Mouse (Mus musculus) kidney, adult 8-10 months (tissue): ENCODE results near the gene Ano2.
A peak's percentile ranks its signal among the peaks of the same experiment; 100 is the strongest.

Source experiments
- DNase-seq, 2 experiments: peaks; one replicate each; pipeline ENCODE4 v3.0.0; 2022

Ano2 gene

GRCm38 (mm10) chr6:125747322-125747930 lies 57.2 kb downstream of the Ano2 start:
- DNase-seq = no peak

- no peak for DNase-seq
These were observed 58.4 kb downstream of the Ano2 start for GRCm38 (mm10) chr6:125748646-125749045.

DNA sequence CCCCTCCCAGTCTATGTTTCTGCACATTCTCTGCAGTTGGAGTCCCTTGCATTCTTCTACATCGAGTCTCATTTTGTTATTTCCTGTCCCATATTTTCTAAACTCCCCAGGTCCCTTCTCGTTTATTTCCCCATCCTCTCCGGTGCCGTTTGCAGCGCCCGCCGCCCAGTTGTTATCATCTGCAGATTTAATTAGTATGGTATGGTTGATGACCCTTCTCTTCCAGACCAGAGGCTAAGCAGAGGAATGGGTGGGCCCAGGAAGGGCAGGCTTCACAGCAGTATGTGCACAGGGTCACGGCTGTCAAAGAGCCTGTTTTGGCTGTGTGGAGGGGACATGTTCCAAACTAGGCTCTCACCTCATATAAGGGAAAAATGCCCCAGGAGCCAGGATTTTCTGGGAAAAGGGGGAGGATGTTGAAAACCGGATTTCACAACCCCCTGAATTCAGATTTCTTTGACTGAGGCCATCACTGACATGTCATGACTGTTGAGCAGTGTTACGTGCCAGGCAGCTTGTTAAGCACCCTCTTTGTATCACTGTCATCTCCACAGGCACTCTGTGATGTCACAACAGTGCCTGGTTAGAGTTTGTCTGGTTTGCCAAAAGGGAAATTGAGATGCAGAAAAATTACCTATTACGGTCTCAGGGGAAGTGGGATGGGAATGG lies 72.8 kb downstream of the Ano2 start:
- DNase-seq = no peak

GRCm38 (mm10) chr6:125773256-125773655 lies 83.0 kb downstream of the Ano2 start:
- DNase-seq = peak in 1 of 2 experiments; percentile 12

- DNase-seq = no peak
These were observed 86.1 kb downstream of the Ano2 start for GRCm38 (mm10) chr6:125776291-125776690.

- DNase-seq = no peak
These were observed 112.7 kb downstream of the Ano2 start for GRCm38 (mm10) chr6:125802954-125803353.

DNA sequence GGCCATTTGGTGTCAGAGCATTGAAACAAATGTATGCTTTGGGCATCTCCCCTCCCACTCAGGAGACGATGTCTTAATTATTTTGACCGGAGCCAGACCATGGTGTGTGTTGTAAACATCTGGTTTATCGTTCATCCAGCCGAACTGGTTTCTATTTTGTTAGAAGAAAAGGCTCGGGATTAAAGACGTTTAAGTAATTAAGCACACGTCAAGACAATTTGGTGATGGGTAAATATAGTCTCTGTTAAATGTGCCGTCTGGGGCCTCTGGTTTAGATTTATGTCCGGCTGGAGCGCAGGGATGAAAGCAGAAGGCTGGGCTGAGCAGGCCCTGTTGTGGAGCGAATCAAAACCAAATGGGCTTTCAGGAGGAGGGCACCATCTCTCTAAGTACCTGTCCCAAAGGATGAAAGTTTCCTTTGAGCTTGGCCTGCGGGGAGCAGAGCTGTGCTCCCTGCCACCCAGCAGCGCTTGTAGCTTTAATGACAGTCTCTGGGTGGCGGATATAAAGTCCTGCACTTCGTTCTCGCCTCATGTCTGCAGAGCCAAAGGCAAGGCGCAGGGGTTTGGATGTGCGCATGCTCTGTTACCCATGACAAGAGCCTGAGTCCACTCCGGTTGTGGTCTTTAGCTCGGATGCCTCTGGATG lies 113.3 kb downstream of the Ano2 start:
- no peak for DNase-seq

- no peak for DNase-seq
These were observed 118.9 kb downstream of the Ano2 start for GRCm38 (mm10) chr6:125808996-125809649.

DNA sequence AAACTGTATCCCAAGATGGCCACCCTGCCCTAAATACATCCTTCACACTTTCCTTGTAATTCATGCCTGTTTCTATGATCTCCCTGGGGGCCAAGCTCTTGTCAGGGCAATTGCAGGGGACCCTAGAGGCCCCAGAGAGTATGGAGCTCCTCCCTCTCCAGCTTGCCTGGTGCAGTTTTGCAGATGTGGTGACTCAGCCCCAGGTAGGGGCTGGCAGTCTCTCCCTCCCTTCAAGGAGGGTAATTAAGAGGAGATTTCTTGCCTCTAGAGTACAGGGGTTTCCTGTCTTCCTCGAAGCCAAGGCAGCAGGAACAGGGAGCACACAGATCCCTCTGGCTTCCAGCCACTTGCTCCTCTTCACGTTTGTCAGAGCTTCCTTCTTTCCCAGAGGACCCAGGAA lies 121.2 kb downstream of the Ano2 start:
- no peak for DNase-seq

- DNase-seq = peak; percentile 8 to 28
These were observed 147.9 kb downstream of the Ano2 start for GRCm38 (mm10) chr6:125838121-125838520.

DNA sequence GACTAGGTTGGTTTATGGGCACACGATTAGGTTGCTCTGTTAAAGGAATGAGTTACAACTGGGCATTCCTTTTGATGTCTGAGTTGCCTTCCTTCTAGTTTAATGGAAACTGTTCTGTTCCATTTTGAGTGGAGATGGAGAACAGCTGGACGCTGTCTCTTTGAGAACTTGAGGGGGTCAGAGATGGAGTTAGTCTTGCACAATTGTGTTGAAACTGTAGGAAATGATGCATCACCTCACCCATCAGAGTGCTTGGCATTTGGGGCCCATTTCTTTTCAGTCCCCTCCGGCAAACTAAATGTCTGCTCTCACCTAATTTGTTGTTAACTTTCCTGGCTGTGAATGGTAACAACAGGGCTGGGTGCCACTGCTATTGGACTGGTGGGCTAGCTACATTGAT lies 151.1 kb downstream of the Ano2 start:
- no peak for DNase-seq

- no peak for DNase-seq
These were observed 161.0 kb downstream of the Ano2 start for GRCm38 (mm10) chr6:125851196-125851595.

- DNase-seq = no peak
These were observed 168.1 kb downstream of the Ano2 start for GRCm38 (mm10) chr6:125858294-125858693.

DNA sequence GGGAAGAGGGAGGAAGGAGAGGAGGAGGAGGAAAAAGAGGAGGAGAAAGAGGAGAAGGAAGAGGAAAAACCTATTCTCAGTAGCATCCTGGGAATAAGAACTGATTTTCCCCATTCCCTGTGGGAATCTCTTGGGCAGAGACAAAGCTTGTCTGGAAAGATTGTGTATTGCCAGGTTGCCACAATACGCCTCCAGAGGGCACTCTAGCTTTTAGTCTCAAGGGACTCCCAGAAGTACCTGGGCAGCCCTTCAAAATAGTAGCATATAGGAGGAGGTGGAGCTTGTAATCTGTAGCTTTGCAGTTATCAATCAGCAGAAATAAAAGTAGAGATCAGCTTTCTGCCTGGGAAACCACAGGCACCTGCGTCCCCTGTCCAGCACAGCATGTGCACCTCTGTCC lies 178.3 kb downstream of the Ano2 start:
- DNase-seq = peak; percentile 12 to 45

GRCm38 (mm10) chr6:125871482-125871881 lies 181.3 kb downstream of the Ano2 start:
- no peak for DNase-seq

DNA sequence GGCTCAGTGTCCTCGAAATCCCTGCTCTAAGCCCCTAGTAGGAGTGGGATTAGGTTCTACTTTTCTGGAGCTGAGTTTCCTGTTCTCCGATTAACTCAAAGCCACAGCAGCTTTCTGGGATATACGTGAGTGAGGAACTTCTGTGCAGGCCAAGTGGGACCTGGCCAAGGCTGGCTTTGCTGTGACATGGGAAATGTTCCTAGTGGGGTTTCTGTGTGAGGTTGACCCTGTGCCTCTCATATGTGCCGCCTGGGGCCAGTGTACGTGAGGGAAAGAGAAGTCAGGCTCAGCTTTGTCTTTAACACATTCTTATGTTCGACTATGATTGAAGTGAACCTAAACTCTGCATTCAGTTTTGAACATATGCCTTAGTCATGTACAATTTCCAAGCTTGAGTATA lies 184.5 kb downstream of the Ano2 start:
- no peak for DNase-seq

DNA sequence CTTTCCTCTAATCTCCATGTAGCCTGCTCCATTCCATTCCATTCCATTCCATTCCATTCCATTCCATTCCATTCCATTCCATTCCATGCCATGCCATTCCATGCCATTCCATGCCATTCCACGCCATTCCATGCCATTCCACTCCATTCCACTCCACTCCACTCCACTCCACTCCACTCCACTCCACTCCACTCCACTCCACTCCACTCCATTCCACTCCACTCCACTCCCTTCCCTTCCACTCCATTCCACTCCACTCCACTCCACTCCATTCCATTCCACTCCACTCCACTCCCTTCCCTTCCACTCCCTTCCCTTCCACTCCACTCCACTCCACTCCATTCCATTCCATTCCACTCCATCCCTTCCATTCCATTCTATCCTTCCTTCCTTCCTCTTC lies 186.7 kb downstream of the Ano2 start:
- no peak for DNase-seq

GRCm38 (mm10) chr6:125878671-125879070 lies 188.5 kb downstream of the Ano2 start:
- no peak for DNase-seq

DNA sequence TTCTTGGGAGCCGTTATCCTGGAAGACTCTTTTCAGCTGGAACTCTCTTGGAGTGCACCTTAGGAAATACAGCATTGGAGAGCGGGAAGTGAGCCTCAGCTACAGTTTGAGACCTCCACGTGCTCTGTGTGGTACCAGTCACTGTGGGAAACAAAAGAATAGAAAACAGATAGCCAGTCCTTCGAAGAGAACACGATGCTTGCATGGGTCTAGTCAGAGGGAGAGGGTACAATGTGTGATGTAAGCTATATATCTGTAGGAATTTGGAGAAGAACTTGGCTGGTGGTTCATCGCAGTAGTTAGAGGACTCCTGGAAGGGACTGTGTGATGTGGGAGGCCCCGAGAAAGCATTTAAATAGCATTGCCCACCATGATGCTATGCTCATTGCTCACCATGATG lies 189.1 kb downstream of the Ano2 start:
- no peak for DNase-seq

- DNase-seq = no peak
These were observed 198.4 kb downstream of the Ano2 start for GRCm38 (mm10) chr6:125888596-125888995.

- DNase-seq = no peak
These were observed 204.1 kb downstream of the Ano2 start for GRCm38 (mm10) chr6:125894340-125894739.

GRCm38 (mm10) chr6:125914446-125914845 lies 224.2 kb downstream of the Ano2 start:
- DNase-seq = no peak

DNA sequence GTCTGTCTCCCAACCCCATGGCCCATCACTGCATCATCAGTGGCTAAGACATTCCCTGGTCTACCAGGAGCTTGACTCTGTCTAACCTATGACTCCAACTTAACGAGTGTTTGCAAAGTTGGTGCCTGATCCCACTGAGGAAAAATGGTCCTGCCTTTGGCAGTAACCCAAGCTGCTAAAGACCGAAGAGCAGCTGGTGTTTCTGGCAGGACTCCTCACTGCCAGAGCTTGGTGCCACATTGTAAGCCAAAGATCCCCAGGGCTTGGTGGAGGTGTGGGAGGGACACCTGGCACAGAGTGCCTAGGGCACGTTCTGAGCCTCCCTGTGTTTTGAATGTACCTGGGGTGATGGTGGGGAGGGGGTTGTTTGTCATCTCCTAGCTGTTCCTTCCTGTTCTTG lies 232.5 kb downstream of the Ano2 start:
- DNase-seq = no peak

GRCm38 (mm10) chr6:125924979-125925378 lies 234.8 kb downstream of the Ano2 start:
- DNase-seq = no peak
